Mouse (Mus musculus): ENCODE measurements at regions not wholly inside any gene's neighbourhood (a gene's known extent, or its start where the extent isn't known, plus 50 kb on each side); places are given as distances from the start of the nearest gene placed in this dataset.

DNA sequence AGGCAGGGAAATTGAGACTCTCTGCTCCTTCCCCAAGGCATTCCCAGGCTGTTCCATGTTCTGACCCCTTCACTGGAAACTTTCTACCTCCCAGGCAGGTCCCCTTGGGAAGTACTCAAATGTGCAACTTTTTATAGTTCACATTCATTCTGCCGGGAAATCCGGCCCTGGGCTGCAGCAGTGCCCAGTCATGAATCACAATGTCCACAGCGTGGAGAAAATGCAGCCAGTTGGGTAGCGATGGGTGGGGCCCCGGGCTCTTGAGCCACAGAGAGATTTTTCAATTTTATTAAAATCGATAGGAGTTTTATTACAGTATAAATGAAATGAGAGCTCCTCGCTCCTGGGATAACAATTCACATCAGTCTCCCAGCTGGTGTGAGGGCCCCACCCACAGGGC lies 121.6 kb downstream of the Wscd1 start:
- dilution Hi-C loops (cut with MboI; ENCODE audit: extremely low pct_ligation_motif_present, extremely low pct_unique_long_range_greater_than_20kb, low sequenced_read_pairs): no loop called here
- Histone ChIP-seq H3K9ac (ENCODE audit: insufficient read depth, low read depth) (no peak overlapping the region), H3K36me3 (replicated peaks in 1 of 2; ENCODE audit: control insufficient read depth in 1 of 2, insufficient read depth in 1 of 2, low read length in 1 of 2) (no peaks in the 10 kb centered on the region), H3K79me2 (replicated peaks; ENCODE audit: control insufficient read depth, extremely low read depth, insufficient read depth, poor library complexity, severe bottlenecking) (no peaks in the 10 kb centered on the region), H3K4me1 (ENCODE audit: control insufficient read depth in 1 of 2, insufficient read depth in 2 of 2) (peaks cover 0 to 2% of the 10 kb centered on the region in 2 experiments; a peak in 2 of 4 replicates), H3K9me3 (replicated peaks; ENCODE audit: low read length) (peaks cover 6% of the 10 kb centered on the region), H3K4me3 (replicated peaks in 1 of 3; ENCODE audit: low read depth in 2 of 3, low read length in 2 of 3, poor library complexity in 1 of 3) (no peak overlapping the region), H3K27ac (ENCODE audit: insufficient read depth, low read depth) (no peak overlapping the region), H3K4me2 (ENCODE audit: insufficient read depth, low read depth, poor library complexity, severe bottlenecking) (no peak overlapping the region), H3K27me3 (replicated peaks) (peaks cover 37% of the 10 kb centered on the region)
- TF ChIP-seq ZKSCAN1 (IDR thresholded peaks at IDR 0.05; ENCODE audit: borderline replicate concordance, low read depth, low read length) (no peak), ZNF384 (IDR thresholded peaks at IDR 0.05; ENCODE audit: low read depth, low read length) (no peak), ETS1 (conservative IDR thresholded peaks at IDR 0.05; ENCODE audit: low read depth, low read length) (no peak), POLR2AphosphoS2 (IDR thresholded peaks at IDR 0.05; ENCODE audit: low read depth, low read length) (no peak), HCFC1 (IDR thresholded peaks at IDR 0.05; ENCODE audit: low read depth, low read length) (no peak), MXI1 (IDR thresholded peaks at IDR 0.05; ENCODE audit: low read depth, low read length) (no peak), NELFE (IDR thresholded peaks at IDR 0.05; ENCODE audit: low read depth, low read length) (no peak), ZMIZ1 (IDR thresholded peaks at IDR 0.05; ENCODE audit: low read depth, low read length) (no peak), IRF4 (IDR thresholded peaks at IDR 0.05; ENCODE audit: low read depth, low read length) (no peak), ZC3H11A (IDR thresholded peaks at IDR 0.05; ENCODE audit: low read depth, low read length) (no peak), MAZ (IDR thresholded peaks at IDR 0.05; ENCODE audit: low read depth, low read length) (no peak), USF2 (conservative IDR thresholded peaks at IDR 0.05; ENCODE audit: low read depth, low read length) (no peak)
- in situ Hi-C loops (cut with MboI; ENCODE audit: low pct_ligation_motif_present, low pct_unique_long_range_greater_than_20kb, low sequenced_read_pairs): no loop called here
- no peak for DNase-seq (ENCODE audit: extremely low read depth)

DNA sequence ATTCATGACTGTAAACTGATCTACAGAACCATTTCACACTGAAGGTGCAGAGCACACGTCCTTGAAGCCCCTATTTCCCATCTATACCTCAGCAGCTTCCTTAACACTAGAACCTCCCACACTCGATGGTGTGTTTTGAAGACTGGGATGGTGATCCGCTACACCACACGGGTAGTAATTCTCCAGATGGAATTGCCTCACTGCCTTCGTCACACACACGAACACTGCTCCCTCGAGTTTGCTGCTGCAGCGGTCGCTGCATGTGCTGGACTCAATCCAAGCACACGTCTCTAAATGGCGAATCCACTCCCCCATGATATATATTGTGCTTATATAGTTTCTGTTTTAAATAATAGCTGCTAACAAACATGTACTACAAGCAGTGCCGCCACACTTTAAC lies 117.0 kb downstream of the Wscd1 start:
- dilution Hi-C loops (cut with MboI; ENCODE audit: extremely low pct_ligation_motif_present, extremely low pct_unique_long_range_greater_than_20kb, low sequenced_read_pairs): no loop called here
- no peak overlapping the region for H3K4me2 ChIP-seq (ENCODE audit: insufficient read depth, low read depth, poor library complexity, severe bottlenecking)

DNA sequence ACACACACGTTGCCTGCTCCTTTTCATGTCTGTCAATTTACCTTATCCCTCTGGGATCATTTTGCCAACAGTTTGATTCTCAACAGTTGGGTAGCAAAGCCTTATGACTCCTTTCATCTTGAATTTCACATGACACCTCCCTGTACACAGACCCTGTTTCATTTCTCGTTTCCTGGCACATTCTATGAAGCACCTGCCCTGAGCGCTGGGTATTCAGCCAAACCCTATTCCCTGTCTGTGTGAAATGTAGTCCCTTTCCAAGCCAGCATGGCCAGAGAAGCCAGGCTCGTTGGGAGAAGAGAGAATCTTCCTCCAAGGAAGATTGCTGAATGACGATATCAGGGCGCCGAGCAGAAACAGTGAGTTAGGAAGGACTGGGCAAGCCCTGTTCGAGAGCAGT lies 108.2 kb downstream of the Wscd1 start:
- dilution Hi-C loops (cut with MboI; ENCODE audit: extremely low pct_ligation_motif_present, extremely low pct_unique_long_range_greater_than_20kb, low sequenced_read_pairs) (no loop called here), in situ Hi-C loops (cut with MboI; ENCODE audit: low pct_ligation_motif_present, low pct_unique_long_range_greater_than_20kb, low sequenced_read_pairs) (no loop called here)
- Histone ChIP-seq H3K4me1 (ENCODE audit: control insufficient read depth in 1 of 2, insufficient read depth in 2 of 2) (peaks cover 0 to 12% of the 10 kb centered on the region in 2 experiments; a peak in 2 of 4 replicates), H3K9me3 (replicated peaks; ENCODE audit: low read length) (no peaks in the 10 kb centered on the region), H3K9ac (ENCODE audit: insufficient read depth, low read depth) (no peak overlapping the region), H3K4me2 (ENCODE audit: insufficient read depth, low read depth, poor library complexity, severe bottlenecking) (no peak overlapping the region), H3K79me2 (replicated peaks; ENCODE audit: control insufficient read depth, extremely low read depth, insufficient read depth, poor library complexity, severe bottlenecking) (no peaks in the 10 kb centered on the region), H3K36me3 (replicated peaks in 1 of 2; ENCODE audit: control insufficient read depth in 1 of 2, insufficient read depth in 1 of 2, low read length in 1 of 2) (no peaks in the 10 kb centered on the region), H3K27ac (ENCODE audit: insufficient read depth, low read depth) (no peak overlapping the region), H3K4me3 (replicated peaks in 1 of 3; ENCODE audit: low read depth in 2 of 3, low read length in 2 of 3, poor library complexity in 1 of 3) (no peak overlapping the region), H3K27me3 (replicated peaks) (peaks cover 26% of the 10 kb centered on the region)
- DNase-seq (ENCODE audit: extremely low read depth): no peak
- no peak for TF ChIP-seq TBP (conservative IDR thresholded peaks at IDR 0.05; ENCODE audit: low read depth, low read length)
- TF ChIP-seq MAFK (IDR thresholded peaks at IDR 0.05; ENCODE audit: insufficient replicate concordance, low read length): no peak
- no peak for TF ChIP-seq IRF4 (IDR thresholded peaks at IDR 0.05; ENCODE audit: low read depth, low read length)
- TF ChIP-seq ZMIZ1 (IDR thresholded peaks at IDR 0.05; ENCODE audit: low read depth, low read length): no peak

More for the DNA sequence above, 117.0 kb downstream of the Wscd1 start:
- in situ Hi-C loops (cut with MboI; ENCODE audit: low pct_ligation_motif_present, low pct_unique_long_range_greater_than_20kb, low sequenced_read_pairs): no loop called here
- TF ChIP-seq USF1 (IDR thresholded peaks at IDR 0.05; ENCODE audit: low read depth, low read length): no peak
- TF ChIP-seq ETS1 (conservative IDR thresholded peaks at IDR 0.05; ENCODE audit: low read depth, low read length): no peak
- no peak for TF ChIP-seq ZMIZ1 (IDR thresholded peaks at IDR 0.05; ENCODE audit: low read depth, low read length)
- Histone ChIP-seq H3K9ac (ENCODE audit: insufficient read depth, low read depth) (no peak overlapping the region), H3K27me3 (replicated peaks) (peaks cover 38% of the 10 kb centered on the region), H3K4me3 (replicated peaks in 1 of 3; ENCODE audit: low read depth in 2 of 3, low read length in 2 of 3, poor library complexity in 1 of 3) (no peak overlapping the region), H3K4me1 (ENCODE audit: control insufficient read depth in 1 of 2, insufficient read depth in 2 of 2) (no peaks in the 10 kb centered on the region), H3K9me3 (replicated peaks; ENCODE audit: low read length) (no peaks in the 10 kb centered on the region), H3K36me3 (replicated peaks in 1 of 2; ENCODE audit: control insufficient read depth in 1 of 2, insufficient read depth in 1 of 2, low read length in 1 of 2) (no peaks in the 10 kb centered on the region), H3K79me2 (replicated peaks; ENCODE audit: control insufficient read depth, extremely low read depth, insufficient read depth, poor library complexity, severe bottlenecking) (no peaks in the 10 kb centered on the region), H3K27ac (ENCODE audit: insufficient read depth, low read depth) (no peak overlapping the region)
- DNase-seq (ENCODE audit: extremely low read depth): no peak

All from CH12.LX (cell line).